Mouse (Mus musculus) bone marrow macrophage, adult 2 months (primary cell): Measurements from ENCODE around the gene Golga1. TPM values are rescaled to one million over a fixed set of nuclear protein-coding genes. Genes with fewer than 3 reads are reported as not detected.

Source experiments
- H3K27ac ChIP-seq: 2 replicates; pipeline ENCODE4 v1.5.1; 2012; ENCODE audit warnings: low read depth, low read length; ENCODE audit not compliant: insufficient read depth
- H3K4me1 ChIP-seq: 2 replicates; pipeline ENCODE4 v1.6.1; 2012; ENCODE audit warnings: low read length; ENCODE audit not compliant: control insufficient read depth, insufficient read depth
- H3K4me3 ChIP-seq: 2 replicates; pipeline ENCODE4 v1.5.1; 2012; ENCODE audit warnings: mild to moderate bottlenecking, low read length, moderate library complexity; ENCODE audit not compliant: insufficient read depth
- CTCF ChIP-seq: IDR thresholded peaks from 2 replicates; pipeline ENCODE4 v1.5.1; 2012; ENCODE audit warnings: low read depth, mild to moderate bottlenecking, low read length, moderate library complexity
- POLR2A ChIP-seq: IDR thresholded peaks from 2 replicates; pipeline ENCODE4 v1.6.1; 2012; ENCODE audit warnings: mild to moderate bottlenecking, low read depth, low read length, borderline replicate concordance
- polyA plus RNA-seq: library from polyadenylated mRNA; stranded (reverse); fragments of >200 nt; gene quantifications from 2 replicates; pipeline ENCODE4 v1.2.4, GENCODE M21; 2012; ENCODE audit not compliant: missing spikeins, insufficient read depth, insufficient read length

Golga1 gene
- polyA plus RNA-seq, 1 experiment = 19.3 TPM

DNA sequence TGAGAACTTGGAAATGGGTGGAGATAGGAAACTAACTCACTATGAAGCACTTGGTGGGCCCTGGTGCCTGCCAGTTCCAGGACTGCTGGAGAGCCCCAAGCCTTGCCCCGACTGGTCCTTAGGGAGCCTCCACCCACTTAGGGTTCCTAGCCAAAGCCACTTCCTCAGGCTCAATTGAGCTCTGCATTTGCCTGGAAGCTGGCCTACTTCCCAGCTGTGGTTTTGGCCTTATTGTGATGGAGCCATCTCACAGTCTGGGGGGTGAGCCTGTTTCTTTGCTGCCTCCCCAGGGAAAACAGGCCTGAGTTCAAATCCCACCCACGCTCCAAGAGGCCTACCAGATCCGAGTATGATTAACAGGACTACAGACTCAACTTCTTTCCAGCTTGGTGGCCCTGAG is 78.8 kb downstream of the Golga1 start:
- Histone ChIP-seq H3K27ac (no peak overlapping the region), H3K4me3 (no peak overlapping the region), H3K4me1 (peaks cover 7% of the 10 kb centered on the region)
- TF ChIP-seq CTCF = no peak
- no peak for TF ChIP-seq POLR2A

DNA sequence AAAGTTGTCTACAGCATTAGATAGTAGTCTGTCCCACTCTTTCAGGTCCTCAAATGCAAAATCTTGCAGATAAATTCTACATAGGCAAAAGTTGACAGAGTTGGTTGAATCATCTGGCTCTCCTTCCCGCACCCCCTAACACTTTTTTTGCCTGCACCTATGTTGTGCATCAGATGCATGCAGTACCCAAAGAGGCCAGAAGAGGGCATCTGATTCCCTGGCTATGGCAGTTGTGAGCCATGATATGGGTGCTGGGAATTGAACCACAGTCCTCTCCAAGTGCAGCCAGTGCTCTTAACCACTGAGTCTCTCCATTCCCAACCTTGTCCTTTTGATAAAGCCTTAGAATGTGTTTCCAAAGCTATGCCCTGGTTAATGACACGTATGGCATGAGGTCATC is 81.9 kb downstream of the Golga1 start:
- H3K27ac ChIP-seq = no peak overlapping the region
- H3K4me3 ChIP-seq = no peak overlapping the region
- H3K4me1 ChIP-seq = peaks cover 10% of the 10 kb centered on the region
- TF ChIP-seq CTCF = no peak
- no peak for TF ChIP-seq POLR2A

DNA sequence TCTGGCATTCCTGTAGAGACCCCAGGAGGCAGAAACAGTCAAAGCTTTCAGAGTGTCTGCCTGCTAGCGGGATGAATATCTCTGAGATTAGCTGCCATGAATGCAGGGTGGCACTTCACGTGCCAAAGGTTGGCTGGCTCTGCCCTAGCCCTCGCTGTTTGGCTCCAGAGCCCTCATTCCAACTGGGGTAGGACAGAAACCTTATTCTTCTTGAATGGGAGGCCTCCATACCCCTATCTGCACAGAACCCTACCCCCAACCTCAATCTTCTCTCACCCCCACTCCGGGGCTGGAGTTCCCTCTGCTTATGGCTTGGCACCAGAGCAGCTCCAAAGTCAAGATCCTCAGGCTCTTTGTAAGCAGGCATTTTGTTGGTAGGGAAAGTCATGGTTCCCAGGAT is 87.5 kb downstream of the Golga1 start:
- peaks cover 15% of the 10 kb centered on the region for H3K4me1 ChIP-seq

DNA sequence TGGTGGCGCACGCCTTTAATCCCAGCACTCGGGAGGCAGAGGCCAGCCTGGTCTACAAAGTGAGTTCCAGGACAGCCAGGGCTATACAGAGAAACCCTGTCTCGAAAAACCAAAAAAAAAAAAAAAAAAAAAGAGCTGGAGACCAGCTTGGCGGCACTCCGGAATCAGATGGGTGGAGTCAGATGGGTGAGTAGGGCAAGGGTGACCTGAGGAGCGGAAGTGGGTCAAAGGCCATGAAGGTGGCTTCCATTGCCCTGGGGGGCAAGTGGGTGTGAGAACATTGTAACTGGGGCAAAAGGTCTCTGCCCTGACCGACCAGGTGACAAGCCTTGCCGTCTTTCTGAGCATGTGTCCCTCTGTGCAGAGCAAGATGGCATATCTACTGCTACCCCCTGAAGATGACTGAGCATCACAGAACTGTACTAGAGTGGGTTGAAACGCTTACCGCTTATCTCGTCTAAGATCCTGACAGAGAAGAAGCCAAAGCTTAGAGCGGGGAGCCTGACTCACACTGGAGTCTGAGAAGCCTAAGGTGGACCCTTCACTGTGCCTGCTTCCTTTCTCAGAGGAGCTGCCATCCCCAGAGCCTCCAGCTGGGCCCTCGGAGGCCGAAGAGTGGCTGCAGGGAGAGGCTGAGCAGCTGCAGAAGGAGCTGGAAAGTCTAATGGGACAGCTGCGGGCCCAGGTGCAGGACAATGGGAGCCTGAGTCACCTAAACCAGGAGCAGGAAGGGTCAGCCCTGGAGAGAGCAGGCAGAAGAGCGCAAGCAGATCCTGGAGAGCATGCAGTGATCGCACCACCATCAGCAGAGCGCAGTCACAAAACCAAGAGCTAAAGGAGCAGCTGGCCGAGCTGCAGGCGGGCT is 89.2 kb downstream of the Golga1 start:
- Histone ChIP-seq H3K4me1 (peaks cover 15% of the 10 kb centered on the region), H3K4me3 (no peak overlapping the region), H3K27ac (no peak overlapping the region)
- TF ChIP-seq CTCF (no peak), POLR2A (no peak)

More for the DNA sequence above, 87.5 kb downstream of the Golga1 start:
- TF ChIP-seq POLR2A (no peak), CTCF (no peak)
- Histone ChIP-seq H3K4me3 (no peak overlapping the region), H3K27ac (no peak overlapping the region)

DNA sequence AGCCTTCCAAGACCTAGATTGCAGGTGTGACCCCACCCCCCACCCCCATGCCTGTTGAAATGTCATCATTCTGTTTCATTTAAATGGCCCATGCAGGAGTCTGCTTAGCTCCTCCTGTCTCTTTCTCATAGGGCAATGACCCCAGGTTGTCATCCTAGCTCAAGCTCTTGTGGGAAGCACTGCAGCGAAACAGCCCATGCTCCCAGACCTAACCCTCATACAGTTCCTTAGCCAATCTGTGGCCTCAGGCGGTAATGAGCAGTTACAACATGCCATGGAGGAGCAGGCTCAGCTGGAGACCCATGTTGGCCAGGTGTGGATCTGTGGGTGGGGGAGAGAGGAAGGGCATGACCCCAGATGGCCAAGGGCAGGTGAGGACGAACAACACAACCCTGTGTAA is 90.2 kb downstream of the Golga1 start:
- H3K4me3 ChIP-seq = no peak overlapping the region
- no peak overlapping the region for H3K27ac ChIP-seq
- peaks cover 12% of the 10 kb centered on the region for H3K4me1 ChIP-seq
- no peak for TF ChIP-seq CTCF
- no peak for TF ChIP-seq POLR2A

DNA sequence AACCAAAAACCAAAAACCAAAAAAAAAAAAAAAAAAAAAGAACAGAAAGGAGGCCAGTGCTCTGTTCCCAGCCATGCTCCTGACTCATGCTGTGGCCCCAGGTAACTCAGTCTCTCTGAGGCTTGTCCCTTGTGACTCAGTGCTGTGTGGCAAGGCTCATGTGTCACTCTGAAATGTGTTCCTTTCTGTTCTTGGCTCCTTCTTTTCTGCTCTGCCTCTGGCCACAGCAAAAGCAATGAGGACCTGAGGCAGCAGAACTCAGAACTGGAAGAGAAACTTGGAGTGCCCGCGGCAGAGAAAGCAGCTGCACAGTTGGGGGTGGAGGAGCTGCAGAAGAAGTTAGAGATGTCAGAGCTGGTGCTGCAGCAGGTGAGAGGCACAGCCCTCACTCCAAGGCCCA is 91.2 kb downstream of the Golga1 start:
- no peak overlapping the region for H3K27ac ChIP-seq
- peaks cover 12% of the 10 kb centered on the region for H3K4me1 ChIP-seq
- TF ChIP-seq CTCF (no peak), POLR2A (no peak)
- H3K4me3 ChIP-seq = no peak overlapping the region

DNA sequence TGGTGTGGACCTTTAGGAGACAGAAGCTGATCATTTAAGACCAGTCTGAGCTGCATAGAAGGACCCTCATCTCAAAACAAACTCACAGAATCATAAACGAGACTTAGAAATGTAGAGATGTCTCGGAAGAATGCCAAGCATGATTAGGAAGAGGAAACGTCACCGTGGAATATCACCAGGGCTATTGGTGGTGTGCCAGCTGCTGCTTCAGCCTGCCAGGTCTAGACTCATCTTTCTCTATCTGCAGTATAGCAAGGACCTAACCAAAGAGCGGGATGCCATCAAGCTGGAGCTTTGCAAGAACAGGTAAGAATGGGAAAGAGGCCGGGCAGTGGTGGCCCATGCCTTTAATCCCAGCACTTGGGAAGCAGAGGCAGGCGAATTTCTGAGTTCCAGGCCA is 91.6 kb downstream of the Golga1 start:
- Histone ChIP-seq H3K4me3 (no peak overlapping the region), H3K4me1 (peaks cover 12% of the 10 kb centered on the region), H3K27ac (no peak overlapping the region)
- no peak for TF ChIP-seq CTCF
- no peak for TF ChIP-seq POLR2A

DNA sequence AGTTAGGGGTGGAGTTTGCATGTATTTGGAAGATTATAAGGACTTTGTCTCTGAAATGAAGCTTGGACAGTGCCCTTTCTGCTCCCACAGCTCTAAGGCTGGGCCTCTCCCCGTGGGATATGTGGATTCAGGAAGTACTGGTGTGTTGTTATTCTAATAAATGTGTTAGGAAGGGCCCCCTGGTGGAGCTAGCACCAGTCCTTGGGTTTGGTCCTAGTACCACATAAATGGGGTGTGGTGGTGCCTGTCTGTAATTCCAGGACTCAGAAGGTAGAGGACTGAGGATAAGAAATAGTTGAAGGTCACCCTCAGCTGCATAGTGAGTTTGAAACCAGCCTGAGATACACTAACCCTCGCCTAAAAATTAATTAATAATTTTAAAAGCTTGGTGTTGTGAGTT is 92.1 kb downstream of the Golga1 start:
- H3K27ac ChIP-seq = no peak overlapping the region
- TF ChIP-seq CTCF (no peak), POLR2A (no peak)
- peaks cover 12% of the 10 kb centered on the region for H3K4me1 ChIP-seq
- no peak overlapping the region for H3K4me3 ChIP-seq

DNA sequence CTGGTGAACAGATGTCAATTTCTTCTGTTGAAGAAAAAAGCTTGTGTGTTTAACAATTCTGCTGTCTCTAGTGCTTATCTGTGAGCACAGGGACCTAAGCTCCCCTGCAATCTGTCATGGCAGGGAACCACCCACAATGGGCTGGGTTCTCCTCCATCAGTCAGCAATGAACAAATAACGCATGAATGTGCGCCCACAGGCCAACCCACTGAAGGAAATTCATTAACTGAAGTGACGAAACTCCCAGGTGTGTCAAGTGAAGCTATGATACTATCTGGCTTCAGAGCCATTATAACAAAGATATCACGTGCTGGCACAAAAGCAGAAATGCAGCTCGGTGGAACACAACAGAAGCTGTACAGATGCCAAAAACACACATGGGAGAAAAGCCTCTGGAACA is 95.3 kb downstream of the Golga1 start:
- no peak for TF ChIP-seq POLR2A
- TF ChIP-seq CTCF = no peak
- H3K27ac ChIP-seq = no peak overlapping the region
- peaks cover 12% of the 10 kb centered on the region for H3K4me1 ChIP-seq
- no peak overlapping the region for H3K4me3 ChIP-seq

DNA sequence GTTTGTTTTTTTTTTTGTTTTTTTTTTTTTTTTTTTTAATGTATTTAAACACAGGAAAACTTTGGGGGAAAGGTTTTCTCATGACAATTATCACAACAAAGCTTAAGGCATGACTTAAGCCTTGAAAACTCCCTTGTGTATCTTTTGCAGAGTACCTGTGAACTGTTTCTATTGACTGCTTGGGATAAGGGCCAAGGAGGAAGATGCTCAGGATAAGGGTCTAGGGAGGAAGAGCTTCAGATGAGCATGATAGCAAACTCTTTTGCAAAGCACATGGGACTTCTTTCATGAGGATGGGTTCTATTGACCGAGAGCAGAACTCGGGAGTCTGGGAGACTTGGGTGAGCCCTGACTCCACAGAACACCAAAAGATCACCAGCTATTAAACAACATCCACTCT is 95.7 kb downstream of the Golga1 start:
- H3K4me1 ChIP-seq = peaks cover 12% of the 10 kb centered on the region
- no peak for TF ChIP-seq POLR2A
- H3K4me3 ChIP-seq = no peak overlapping the region
- no peak overlapping the region for H3K27ac ChIP-seq

Other genes starting within 250 kb of the Golga1 start
- gene Nr6a1, start 137.9 kb downstream of the Golga1 start, polyA plus RNA-seq = 2.8 and 3.2 TPM in 2 replicates
- not detected in 2 replicates for gene Olfml2a, start 133.6 kb downstream of the Golga1 start, polyA plus RNA-seq
- gene Wdr38, start 68.1 kb downstream of the Golga1 start, polyA plus RNA-seq = 1.0 and 1.1 TPM in 2 replicates
- 39.2 and 46.2 TPM in 2 replicates for gene Arpc5l, start 60.2 kb downstream of the Golga1 start, polyA plus RNA-seq
- 194 and 204 TPM in 2 replicates for gene Rpl35, start 59.9 kb downstream of the Golga1 start, polyA plus RNA-seq
- 7.2 and 9.5 TPM in 2 replicates for gene Scai, start 125.2 kb upstream of the Golga1 start, polyA plus RNA-seq
- gene Ppp6c, start 160.9 kb upstream of the Golga1 start, polyA plus RNA-seq = 67.4 and 73.6 TPM in 2 replicates